Mouse (Mus musculus) CH12.LX (cell line): ENCODE measurements around the gene Diexf. TPM values are rescaled to one million over a fixed set of nuclear protein-coding genes. Genes with fewer than 3 reads are reported as not detected.

ENCODE experiments used
- DNase-seq: peaks from one replicate; pipeline ENCODE4 v3.0.0-alpha.2; 2013; ENCODE audit errors: extremely low read depth
- H3K27ac ChIP-seq: 2 replicates; pipeline ENCODE4 v1.5.1; 2012; ENCODE audit warnings: low read depth, mild to moderate bottlenecking, control low read depth, moderate library complexity; ENCODE audit not compliant: insufficient read depth
- H3K27me3 ChIP-seq: replicated peaks from 2 replicates; pipeline ENCODE3; 2012; ENCODE audit warnings: inconsistent platforms
- H3K36me3 ChIP-seq, 2 experiments: replicated peaks in 1 of 2; 2 replicates each; pipeline versions ENCODE3 to v1.6.1; 2012; ENCODE audit warnings: inconsistent platforms in 1 of 2, low read length in 1 of 2, mild to moderate bottlenecking in 1 of 2, mixed read lengths in 1 of 2, moderate library complexity in 1 of 2; ENCODE audit not compliant: control insufficient read depth in 1 of 2, insufficient read depth in 1 of 2
- H3K4me1 ChIP-seq, 2 experiments: 2 replicates each; pipeline ENCODE4 v1.6.1; 2012; ENCODE audit warnings: inconsistent platforms in 1 of 2, moderate library complexity in 1 of 2; ENCODE audit not compliant: insufficient read depth in 2 of 2, control insufficient read depth in 1 of 2
- H3K4me2 ChIP-seq: 2 replicates; pipeline ENCODE4 v1.6.1; 2012; ENCODE audit warnings: low read depth, mild to moderate bottlenecking, control low read depth; ENCODE audit not compliant: poor library complexity, insufficient read depth, severe bottlenecking
- H3K4me3 ChIP-seq, 3 experiments: fragments of 150-350 bp in 1 of 3; sonication (generic) in 1 of 3; replicated peaks in 1 of 3; 2 replicates each; pipeline versions ENCODE3 to v1.5.1; 2011 to 2012; ENCODE audit warnings: low read depth in 2 of 3, low read length in 2 of 3, mild to moderate bottlenecking in 2 of 3, moderate library complexity in 2 of 3, control low read depth in 1 of 3, improper control_type of control experiment in 1 of 3, inconsistent platforms in 1 of 3, mixed read lengths in 1 of 3; ENCODE audit not compliant: poor library complexity in 1 of 3
- H3K79me2 ChIP-seq: replicated peaks from 2 replicates; pipeline ENCODE4 v1.6.1; 2012; ENCODE audit warnings: mild to moderate bottlenecking, moderate library complexity; ENCODE audit not compliant: control insufficient read depth, poor library complexity, insufficient read depth, severe bottlenecking; ENCODE audit errors: extremely low read depth
- H3K9ac ChIP-seq: 2 replicates; pipeline ENCODE4 v1.6.1; 2012; ENCODE audit warnings: low read depth, mild to moderate bottlenecking, control low read depth, moderate library complexity; ENCODE audit not compliant: insufficient read depth
- H3K9me3 ChIP-seq: replicated peaks from 2 replicates; pipeline ENCODE3; 2012; ENCODE audit warnings: low read length, inconsistent platforms, mixed read lengths
- CHD1 ChIP-seq: IDR thresholded peaks from 2 replicates; pipeline ENCODE4 v1.6.1; 2012; ENCODE audit warnings: low read depth, low read length, improper control_type of control experiment, inconsistent platforms
- ELF1 ChIP-seq: IDR thresholded peaks from 2 replicates; pipeline ENCODE4 v1.6.1; 2014; ENCODE audit warnings: low read depth, mild to moderate bottlenecking, inconsistent platforms, low read length, improper control_type of control experiment
- EP300 ChIP-seq: IDR thresholded peaks from 2 replicates; pipeline ENCODE4 v1.6.1; 2011; ENCODE audit warnings: low read length, improper control_type of control experiment
- ETS1 ChIP-seq: conservative IDR thresholded peaks from 2 replicates; pipeline ENCODE4 v1.6.1; 2012; ENCODE audit warnings: low read depth, mild to moderate bottlenecking, inconsistent platforms, low read length, improper control_type of control experiment, moderate library complexity
- HCFC1 ChIP-seq: IDR thresholded peaks from 2 replicates; pipeline ENCODE4 v1.6.1; 2012; ENCODE audit warnings: low read depth, mild to moderate bottlenecking, inconsistent platforms, low read length, improper control_type of control experiment
- JUN ChIP-seq: IDR thresholded peaks from 2 replicates; pipeline ENCODE4 v1.6.1; 2011; ENCODE audit warnings: low read depth, mild to moderate bottlenecking, low read length, improper control_type of control experiment, moderate library complexity; ENCODE audit not compliant: insufficient read depth
- MAX ChIP-seq: IDR thresholded peaks from 2 replicates; pipeline ENCODE4 v1.6.1; 2011; ENCODE audit warnings: low read length, improper control_type of control experiment
- MAZ ChIP-seq: IDR thresholded peaks from 2 replicates; pipeline ENCODE4 v1.6.1; 2012; ENCODE audit warnings: low read depth, mild to moderate bottlenecking, inconsistent platforms, low read length, improper control_type of control experiment, moderate library complexity
- MEF2A ChIP-seq: IDR thresholded peaks from 2 replicates; pipeline ENCODE4 v1.6.1; 2014; ENCODE audit warnings: low read depth, mild to moderate bottlenecking, inconsistent platforms, low read length, improper control_type of control experiment, borderline replicate concordance
- MXI1 ChIP-seq: IDR thresholded peaks from 2 replicates; pipeline ENCODE4 v1.6.1; 2011; ENCODE audit warnings: mild to moderate bottlenecking, low read depth, low read length, improper control_type of control experiment
- MYC ChIP-seq: IDR thresholded peaks from 2 replicates; pipeline ENCODE4 v1.6.1; 2011; ENCODE audit warnings: low read depth, mild to moderate bottlenecking, improper control_type of control experiment, low read length
- NRF1 ChIP-seq: IDR thresholded peaks from 2 replicates; pipeline ENCODE4 v1.6.1; 2014; ENCODE audit warnings: low read depth, mild to moderate bottlenecking, inconsistent platforms, low read length, improper control_type of control experiment, moderate library complexity
- POLR2AphosphoS2 ChIP-seq: IDR thresholded peaks from 2 replicates; pipeline ENCODE4 v1.6.1; 2011; ENCODE audit warnings: low read depth, low read length, improper control_type of control experiment
- RAD21 ChIP-seq: IDR thresholded peaks from 2 replicates; pipeline ENCODE4 v1.6.1; 2011; ENCODE audit warnings: low read depth, mild to moderate bottlenecking, low read length, improper control_type of control experiment, moderate library complexity
- SIN3A ChIP-seq: IDR thresholded peaks from 2 replicates; pipeline ENCODE4 v1.6.1; 2012; ENCODE audit warnings: low read length, improper control_type of control experiment, inconsistent platforms
- TBP ChIP-seq: conservative IDR thresholded peaks from 2 replicates; pipeline ENCODE4 v1.6.1; 2011; ENCODE audit warnings: low read depth, low read length, improper control_type of control experiment
- UBTF ChIP-seq: IDR thresholded peaks from 2 replicates; pipeline ENCODE4 v1.6.1; 2012; ENCODE audit warnings: low read depth, mild to moderate bottlenecking, inconsistent platforms, low read length, improper control_type of control experiment, moderate library complexity
- USF2 ChIP-seq: conservative IDR thresholded peaks from 2 replicates; pipeline ENCODE4 v1.6.1; 2011; ENCODE audit warnings: low read depth, low read length, improper control_type of control experiment
- dilution Hi-C: fragments of 300-500 bp; cut with MboI; formaldehyde crosslinking; loops from 2 replicates; pipeline ENCODE4 v1.14.3; 2020; ENCODE audit warnings: low sequenced_read_pairs; ENCODE audit not compliant: extremely low pct_unique_long_range_greater_than_20kb, extremely low pct_ligation_motif_present
- in situ Hi-C: fragments of 300-500 bp; cut with MboI; formaldehyde crosslinking; loops from 3 replicates; pipeline ENCODE4 v1.14.3; 2019; ENCODE audit warnings: low sequenced_read_pairs, low pct_ligation_motif_present, low pct_unique_long_range_greater_than_20kb, mixed read lengths
- polyA plus RNA-seq: library from polyadenylated mRNA; unstranded; fragments of >175 nt; gene quantifications from 2 replicates; pipeline ENCODE4 v1.2.1, GENCODE M21; 2012; ENCODE audit warnings: low read depth; ENCODE audit not compliant: insufficient read length
- total RNA-seq, 2 experiments: library from RNA; depleted of rRNA; stranded (reverse); fragments of 300-350 nt in 1 of 2; fragments of >200 nt in 1 of 2; gene quantifications; 2 replicates each; pipeline ENCODE4 v1.2.3; 2012 to 2014

The Diexf gene
- total and polyA plus RNA-seq, 3 experiments: 11.4 to 39.7 (median 17.8) TPM

- H3K4me3 ChIP-seq: no peak overlapping the region
- dilution Hi-C loops: no loop called here
- no peak for DNase-seq
These were observed 6.8 kb downstream of the Diexf start for GRCm38 (mm10) chr1:193123290-193123689.

GRCm38 (mm10) chr1:193122793-193123192 is 7.3 kb downstream of the Diexf start:
- no peak overlapping the region for H3K4me3 ChIP-seq
- TF ChIP-seq UBTF (no peak), MEF2A (no peak), TBP (no peak), MAX (no peak), SIN3A (no peak), MYC (no peak)
- TF ChIP-seq, all 38 proteins: peak for 0

More at GRCm38 (mm10) chr1:193123290-193123689, 6.8 kb downstream of the Diexf start:
- Histone ChIP-seq H3K9ac (no peak overlapping the region), H3K79me2 (peaks cover 27% of the 10 kb centered on the region), H3K36me3 (peaks cover 73 to 89% of the 10 kb centered on the region in 2 experiments), H3K27ac (no peak overlapping the region), H3K4me2 (no peak overlapping the region), H3K4me1 (peaks cover 5 to 17% of the 10 kb centered on the region in 2 experiments), H3K9me3 (no peaks in the 10 kb centered on the region), H3K27me3 (no peaks in the 10 kb centered on the region)
- TF ChIP-seq MEF2A (no peak), MAZ (no peak), HCFC1 (no peak), EP300 (no peak), POLR2AphosphoS2 (no peak), JUN (no peak), USF2 (no peak), ELF1 (no peak), NRF1 (no peak), CHD1 (no peak), SIN3A (no peak), MXI1 (no peak), RAD21 (no peak), ETS1 (no peak)
- in situ Hi-C loops: loop anchor here (25.0 kb wide), 1 partner anchor 361 kb away; the partner anchor contains the start of gene Hhat

More at GRCm38 (mm10) chr1:193122793-193123192, 7.3 kb downstream of the Diexf start:
- in situ Hi-C loops (loop anchor here (25.0 kb wide), 1 partner anchor 360 kb away; the partner anchor contains the start of gene Hhat), dilution Hi-C loops (no loop called here)
- peaks cover 22% of the 10 kb centered on the region for H3K79me2 ChIP-seq
- H3K4me1 ChIP-seq: peaks cover 0 to 15% of the 10 kb centered on the region in 2 experiments; a peak in 1 of 4 replicates
- no peaks in the 10 kb centered on the region for H3K9me3 ChIP-seq
- H3K9ac ChIP-seq: no peak overlapping the region
- H3K36me3 ChIP-seq: peaks cover 74 to 89% of the 10 kb centered on the region in 2 experiments
- H3K27me3 ChIP-seq: no peaks in the 10 kb centered on the region
- DNase-seq: no peak
- H3K27ac ChIP-seq: no peak overlapping the region
- H3K4me2 ChIP-seq: no peak overlapping the region
